Mouse (Mus musculus) MEL-GATA-1-ER (cell line): Measurements from ENCODE around the gene Lrrc8d.
"Not testable (repeated sequence)": the region's sequence is repeated elsewhere in the genome, so short reads cannot be mapped to it uniquely, and the experiment has no call there.

Source experiments
- DNase-seq: peaks from one replicate; pipeline ENCODE4 v3.0.0-alpha.2; 2012; ENCODE audit warnings: low read depth; ENCODE audit errors: extremely low read depth

Lrrc8d gene

GRCm38 (mm10) chr5:105857486-105857885 lies 157.7 kb downstream of the Lrrc8d start:
- no peak for DNase-seq

GRCm38 (mm10) chr5:105858754-105859694 lies 159.3 kb downstream of the Lrrc8d start:
- no peak for DNase-seq

DNA sequence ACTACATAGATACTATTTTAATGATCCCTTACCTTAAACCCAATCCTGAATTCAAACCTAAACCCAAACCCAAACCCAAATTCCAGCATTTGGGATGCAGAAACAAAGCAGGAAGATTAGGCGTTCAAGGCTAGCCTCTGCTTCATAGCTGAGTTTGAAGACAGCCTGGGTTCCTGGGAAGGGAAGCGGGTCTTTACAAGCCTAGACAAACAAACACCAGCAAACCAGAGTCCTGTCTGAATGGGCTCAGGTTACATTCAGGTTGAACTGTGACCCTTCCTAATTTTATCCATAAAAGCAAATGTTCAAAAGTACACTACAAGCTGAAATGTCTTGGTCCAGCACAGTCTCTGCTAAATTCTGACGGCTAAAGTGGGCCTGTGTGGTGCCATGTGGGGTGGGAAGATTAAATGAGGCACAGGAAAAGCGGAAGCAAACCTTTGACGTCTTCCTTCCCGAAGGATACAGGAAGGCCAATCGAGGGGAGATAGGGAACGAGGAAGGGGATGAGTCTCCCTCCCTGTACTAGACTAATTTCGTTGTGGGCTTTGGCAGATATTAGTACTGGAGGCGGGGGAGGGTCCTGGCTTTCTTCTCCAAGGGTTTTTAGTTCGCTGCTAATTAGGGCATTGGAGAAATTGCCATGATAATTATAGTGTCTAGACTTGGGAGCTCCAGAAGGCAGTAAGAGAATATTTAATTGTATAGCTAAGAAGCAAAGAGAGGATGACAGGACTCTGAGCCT lies 160.1 kb downstream of the Lrrc8d start:
- no peak for DNase-seq

GRCm38 (mm10) chr5:105860461-105860835 lies 160.7 kb downstream of the Lrrc8d start:
- no peak for DNase-seq

- DNase-seq, result no peak
Measured at GRCm38 (mm10) chr5:105861616-105862015, 161.8 kb downstream of the Lrrc8d start.

DNA sequence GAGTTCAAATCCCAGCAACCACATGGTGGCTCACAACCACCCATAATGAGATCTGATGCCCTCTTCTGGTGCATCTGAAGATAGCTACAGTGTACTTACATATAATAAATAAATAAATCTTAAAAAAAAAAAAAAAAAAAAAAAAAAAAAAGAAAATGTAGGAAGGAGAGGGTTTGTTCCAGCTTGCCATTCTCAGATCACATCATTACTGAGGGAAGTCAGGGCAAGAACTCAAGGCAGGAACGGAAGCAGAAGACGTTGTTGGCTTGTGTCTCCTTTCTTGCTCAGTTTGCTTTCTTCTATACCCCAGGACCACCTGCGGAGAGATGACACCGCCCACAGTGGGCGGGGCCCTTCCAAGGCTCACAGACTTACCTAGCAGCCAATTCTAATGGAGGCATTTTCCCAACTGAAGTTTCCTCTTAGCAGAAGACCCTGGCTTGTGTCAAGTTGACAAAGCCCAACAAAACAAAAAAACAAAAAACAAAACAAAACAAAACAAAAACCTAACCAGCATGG lies 165.4 kb downstream of the Lrrc8d start:
- DNase-seq, result not testable (repeated sequence)

GRCm38 (mm10) chr5:105867427-105867826 lies 167.7 kb downstream of the Lrrc8d start:
- no peak for DNase-seq

DNA sequence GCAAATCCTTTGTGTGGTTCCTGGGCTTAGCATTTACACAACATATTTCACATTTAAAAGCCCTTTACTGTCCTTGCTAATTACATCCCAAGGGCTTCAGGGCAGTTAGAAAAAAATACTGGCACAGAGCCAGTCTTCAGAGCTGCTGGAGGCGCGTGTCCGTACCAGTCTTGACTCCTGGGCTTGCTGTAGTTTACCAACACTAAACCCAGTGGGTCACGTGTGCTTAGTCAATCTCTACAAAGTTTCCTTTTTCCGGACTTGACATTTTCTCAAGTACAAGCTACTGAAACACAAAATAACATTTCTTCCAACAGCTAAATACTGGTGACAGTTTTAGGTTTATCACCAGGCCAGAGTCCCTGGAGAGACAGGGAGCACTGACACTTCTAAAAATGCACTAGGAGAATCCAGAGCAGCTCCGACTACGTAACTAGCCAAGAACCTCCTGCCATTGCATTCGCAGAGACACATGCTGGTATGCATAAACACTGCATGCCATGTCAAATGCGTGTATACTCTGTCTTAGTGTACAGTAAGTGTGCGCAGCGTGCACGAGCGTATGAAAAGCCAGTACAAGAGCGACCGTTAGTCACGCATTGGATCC lies 168.2 kb downstream of the Lrrc8d start:
- no peak for DNase-seq

DNA sequence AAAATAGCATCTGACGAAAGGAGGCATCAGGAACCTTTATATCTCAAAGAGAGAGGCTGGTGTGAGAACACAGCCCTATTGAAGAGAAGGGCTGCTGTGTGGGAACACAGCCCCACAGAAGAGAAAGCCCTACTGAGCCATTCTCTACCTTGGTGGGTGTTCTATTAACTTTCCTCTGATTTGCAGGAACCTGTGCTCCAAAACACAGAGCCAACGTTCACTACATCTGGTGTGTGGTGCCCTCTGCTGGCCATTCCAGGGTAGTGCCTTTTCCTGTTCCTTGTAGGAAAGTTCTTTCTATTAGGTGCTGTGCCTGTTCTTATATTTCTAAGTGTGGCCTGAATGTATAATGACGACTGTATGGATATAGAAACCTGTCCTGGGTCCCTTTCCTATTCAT lies 168.8 kb downstream of the Lrrc8d start:
- DNase-seq, result peak; percentile 40

- no peak for DNase-seq
Measured at GRCm38 (mm10) chr5:105869739-105870138, 170.0 kb downstream of the Lrrc8d start.

DNA sequence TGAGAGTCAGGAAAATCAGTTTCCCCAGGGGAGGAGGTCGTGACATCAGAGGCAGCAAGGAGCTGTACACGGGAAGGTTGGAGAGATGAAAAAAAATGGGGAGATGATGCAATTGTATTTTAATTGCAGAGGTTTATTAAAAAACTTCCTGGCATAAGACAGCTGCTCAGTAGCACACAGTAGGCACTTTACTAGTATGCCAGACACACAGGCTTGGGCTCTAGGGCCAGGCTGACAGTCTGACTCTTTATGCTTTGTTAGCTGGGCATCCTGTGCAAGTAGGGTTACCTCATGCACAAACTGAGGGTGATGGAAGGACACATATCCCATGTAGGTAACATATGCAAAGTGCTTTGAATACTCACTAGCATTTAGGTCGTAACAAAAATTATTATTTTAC lies 171.4 kb downstream of the Lrrc8d start:
- DNase-seq, result no peak

DNA sequence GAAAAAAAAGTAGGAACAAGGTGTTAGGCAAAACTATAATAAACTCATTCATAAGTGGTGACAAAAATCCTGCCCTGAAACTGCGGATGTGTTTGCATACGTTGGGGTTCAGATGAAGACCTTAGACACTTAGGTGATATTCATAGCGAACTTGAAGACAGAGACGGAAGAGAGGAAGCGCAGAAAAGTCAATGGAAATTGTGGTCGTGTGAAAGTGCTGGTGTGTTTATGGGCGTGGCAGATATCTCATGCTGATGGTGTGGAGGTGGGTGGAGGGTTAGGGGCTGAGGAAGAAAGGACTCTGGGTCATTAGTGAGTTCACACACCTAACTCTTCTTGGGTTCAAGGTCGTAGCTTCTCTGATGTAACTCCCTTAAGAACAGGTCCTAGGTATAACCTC lies 172.4 kb downstream of the Lrrc8d start:
- no peak for DNase-seq

- DNase-seq, result no peak
Measured at GRCm38 (mm10) chr5:105872916-105873315, 173.1 kb downstream of the Lrrc8d start.

- no peak for DNase-seq
Measured at GRCm38 (mm10) chr5:105873774-105874173, 174.0 kb downstream of the Lrrc8d start.

- DNase-seq, result no peak
Measured at GRCm38 (mm10) chr5:105874476-105874875, 174.7 kb downstream of the Lrrc8d start.

DNA sequence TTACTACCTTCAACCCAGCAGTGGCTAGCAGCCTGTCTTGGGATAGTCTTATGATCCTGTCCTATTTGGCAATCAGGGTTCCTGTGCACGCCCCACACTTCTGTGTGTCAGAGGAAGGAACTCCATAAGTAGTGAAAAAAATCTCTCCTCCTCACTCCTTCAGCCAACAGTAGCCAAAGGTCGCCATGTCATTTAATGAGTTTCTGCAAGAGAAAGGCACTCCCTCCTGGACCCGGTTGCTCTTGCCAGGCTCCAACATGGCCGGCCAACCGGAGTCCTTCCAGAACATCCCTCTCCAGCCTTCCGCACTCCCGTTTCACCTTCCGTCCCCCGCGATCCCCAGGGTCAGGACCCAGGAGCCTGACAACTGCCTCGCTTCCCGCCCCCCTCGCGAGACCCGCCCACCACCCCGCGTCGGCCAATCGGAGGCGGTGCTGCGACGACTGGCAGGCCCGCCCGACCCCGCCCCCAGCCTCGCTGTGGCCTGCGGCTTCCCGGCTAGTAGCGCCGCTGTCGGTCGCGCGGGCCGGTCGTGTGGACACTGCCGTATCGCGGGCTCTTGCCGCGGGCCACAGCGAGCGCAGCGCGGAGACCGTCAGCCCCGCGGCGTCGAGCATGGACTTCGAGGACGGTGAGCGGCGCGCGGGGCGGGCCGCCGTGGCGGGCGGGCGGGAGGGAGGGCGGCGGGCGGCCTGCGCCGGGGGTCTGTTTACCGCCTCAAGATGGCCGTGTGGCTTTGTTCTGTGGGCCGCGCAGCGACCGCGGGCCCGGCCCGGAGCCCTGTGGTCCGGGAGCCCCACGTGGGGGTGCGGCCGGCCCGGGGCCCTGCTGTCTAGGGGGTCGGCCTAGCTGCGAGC lies 176.5 kb downstream of the Lrrc8d start, which contains the start of gene Zfp326:
Gene Zfp326, plus strand, starts transcription at position 498 of the 857 bp plus-strand sequence.
- DNase-seq, result peak; percentile 59

DNA sequence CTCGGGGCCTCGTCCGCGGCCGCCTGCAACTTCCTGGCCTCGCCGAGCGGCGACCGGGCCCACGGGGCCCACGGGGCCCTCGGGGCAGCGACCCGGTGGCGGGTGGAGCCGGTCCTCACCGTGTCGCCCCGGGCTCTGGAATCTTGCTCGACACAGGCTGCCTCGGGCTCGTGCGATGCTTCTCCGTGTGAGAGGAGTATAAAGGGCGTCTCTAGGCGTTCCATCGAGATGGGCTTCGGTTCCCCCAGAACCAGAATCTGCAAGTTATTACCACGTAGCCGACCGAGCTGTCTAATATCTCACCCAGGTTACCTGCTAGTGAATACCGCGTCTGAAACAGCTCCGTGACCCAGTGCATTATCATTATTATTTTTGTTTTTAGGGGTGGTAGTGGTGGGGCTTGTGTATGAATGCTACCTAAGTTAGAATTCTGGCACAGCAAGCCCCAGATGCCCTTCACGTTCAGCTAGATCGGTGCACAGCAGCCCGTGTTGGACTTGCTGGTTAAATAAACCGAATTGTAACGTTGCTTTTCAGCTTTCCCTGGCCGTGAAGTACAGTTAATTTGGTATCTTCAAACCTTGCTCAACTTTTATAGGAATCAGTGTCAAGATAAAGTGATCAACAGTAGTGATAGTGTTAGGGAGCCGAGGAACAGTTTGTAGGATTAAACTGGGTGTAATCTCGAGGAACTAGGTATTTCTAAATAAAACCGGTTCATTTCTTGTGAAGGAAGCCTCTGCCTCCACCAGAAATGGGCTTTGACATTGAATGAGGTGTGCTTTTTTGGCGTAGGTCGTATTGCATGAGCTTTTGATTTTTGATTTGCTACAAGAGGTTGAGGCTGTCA lies 177.4 kb downstream of the Lrrc8d start:
- peak; percentile 26 for DNase-seq
